Mouse (Mus musculus) kidney, embryonic 16.5 days (tissue): ENCODE data around the gene Stox2. TPM values are rescaled to one million over a fixed set of nuclear protein-coding genes. Genes with fewer than 3 reads are reported as not detected.
A peak's percentile ranks its signal among the peaks of the same experiment; 100 is the strongest.

Experiments
- ATAC-seq: fragments of 200-750 bp; cut with Nextera tagmentation; 2 replicates; pipeline ENCODE4 v1.8.0; 2017; ENCODE audit warnings: moderate TSS enrichment; ENCODE audit not compliant: low FRiP score, low TSS enrichment
- H3K27ac ChIP-seq: fragments of 300-500 bp; sonication (generic); 2 replicates; pipeline ENCODE4 v1.5.1; 2014; ENCODE audit warnings: low read length
- H3K27me3 ChIP-seq: fragments of 300-500 bp; sonication (generic); 2 replicates; pipeline ENCODE4 v1.6.1; 2014; ENCODE audit warnings: low read length, control low read depth, mixed read lengths; ENCODE audit not compliant: insufficient read depth
- H3K36me3 ChIP-seq: fragments of 300-500 bp; sonication (generic); 2 replicates; pipeline ENCODE4 v1.6.1; 2014; ENCODE audit warnings: low read length, control low read depth, mixed read lengths; ENCODE audit not compliant: insufficient read depth
- H3K4me1 ChIP-seq: fragments of 300-500 bp; sonication (generic); 2 replicates; pipeline ENCODE4 v1.6.1; 2014; ENCODE audit warnings: low read length, control low read depth, mixed read lengths; ENCODE audit not compliant: insufficient read depth
- H3K4me2 ChIP-seq: fragments of 300-500 bp; sonication (generic); replicated peaks from 2 replicates; pipeline ENCODE4 v1.6.1; 2014; ENCODE audit warnings: low read depth, low read length
- H3K4me3 ChIP-seq: fragments of 300-500 bp; sonication (generic); 2 replicates; pipeline ENCODE4 v1.5.1; 2014; ENCODE audit warnings: mild to moderate bottlenecking, low read length
- H3K9ac ChIP-seq: fragments of 300-500 bp; sonication (generic); replicated peaks from 2 replicates; pipeline ENCODE4 v1.6.1; 2014; ENCODE audit warnings: low read length
- H3K9me3 ChIP-seq: fragments of 300-500 bp; sonication (generic); 2 replicates; pipeline ENCODE4 v1.6.1; 2016; ENCODE audit warnings: low read length, control low read depth
- WGBS: fragments of 180-500 bp; shearing (Covaris S2); extraction: QIAGEN DNeasy Blood & Tissue Kit; methylation state at CpG from one replicate; pipeline ENCODE4 v1.1.7; 2014; 5-methylcytosine and 5-hydroxymethylcytosine counted together
- polyA plus RNA-seq: library from polyadenylated mRNA; unstranded; fragments of >200 nt; fragmentation: Nextera tagmentation; extraction: Ambion mirVana; gene quantifications from 2 replicates; pipeline ENCODE4 v1.2.1, GENCODE M21; 2015

The Stox2 gene
- polyA plus RNA-seq = 9.4 and 13.8 TPM in 2 replicates

DNA sequence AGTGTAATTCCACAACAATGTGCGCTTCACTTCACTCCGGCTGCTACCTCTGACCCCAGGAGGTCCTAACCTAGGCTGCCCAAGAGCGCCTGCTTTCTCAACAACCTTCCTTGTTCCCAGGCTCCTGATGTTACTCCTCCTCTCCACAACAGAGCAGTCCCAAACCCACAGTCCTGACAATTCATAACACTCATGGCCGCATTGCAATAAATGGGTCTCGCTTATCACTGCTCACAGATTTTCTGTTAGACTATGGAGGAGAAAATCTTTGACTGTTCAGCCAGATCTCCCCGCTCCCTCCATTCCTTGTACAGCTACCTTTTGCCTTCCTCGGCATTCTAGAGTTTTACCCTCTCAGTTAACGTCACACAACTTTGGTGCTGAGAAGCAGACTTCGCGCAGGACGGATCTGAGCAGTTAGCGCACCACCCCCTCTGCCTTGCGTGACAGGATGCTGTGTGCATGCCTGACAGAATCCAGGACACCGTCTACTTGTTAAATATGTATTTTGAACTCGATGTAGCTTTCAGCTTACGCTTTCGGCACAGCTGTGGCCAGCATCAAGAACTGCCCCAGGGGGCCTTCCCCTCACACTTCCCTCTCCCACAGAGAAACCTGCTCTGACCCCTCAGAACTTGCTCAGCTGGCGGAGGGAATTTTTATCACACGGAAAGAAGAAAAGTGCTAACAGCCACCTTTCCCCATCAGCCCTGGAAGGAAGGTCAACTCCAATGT, at the start of gene Stox2:
Gene Stox2, minus strand, starts transcription at position 51 of the 735 bp plus-strand sequence.
- ATAC-seq = no peak
- no peaks in the 10 kb centered on the region for H3K4me1 ChIP-seq
- H3K4me3 ChIP-seq = no peak within 1 kb of the TSS
- no peak within 1 kb of the TSS for H3K4me2 ChIP-seq
- H3K9me3 ChIP-seq = no peaks in the 10 kb centered on the region; the same call in 1 of the 2 replicates
- no peaks in the 10 kb centered on the region for H3K36me3 ChIP-seq
- WGBS = 82% methylated on average over 19 of the region's 19 CpGs
- H3K27ac ChIP-seq = no peak within 1 kb of the TSS
- no peaks in the 10 kb centered on the region for H3K27me3 ChIP-seq
- no peak within 1 kb of the TSS for H3K9ac ChIP-seq

DNA sequence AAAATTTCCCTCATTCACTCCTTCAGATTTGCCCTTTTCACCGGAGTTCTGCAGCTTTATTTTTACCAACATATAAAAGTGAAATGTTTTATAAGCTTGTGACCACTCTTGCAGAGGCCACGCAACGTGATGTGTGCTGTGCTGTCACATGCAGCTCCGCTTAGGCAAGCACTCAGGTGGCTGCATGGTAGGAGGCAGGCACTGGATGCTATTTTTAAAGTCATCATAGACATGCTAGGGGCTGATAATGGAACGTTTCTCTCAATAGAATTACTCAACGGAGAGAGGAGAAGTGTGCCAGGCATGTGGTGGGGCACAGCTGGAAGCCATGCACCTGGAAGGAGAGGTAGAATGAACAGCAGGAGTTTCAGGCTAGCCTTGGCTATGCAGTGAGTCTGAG, 49.3 kb upstream of the Stox2 start:
- 76% methylated on average over 6 of the region's 6 CpGs for WGBS
- no peak overlapping the region for H3K9ac ChIP-seq
- H3K27ac ChIP-seq = peak overlapping the region; percentile 82

DNA sequence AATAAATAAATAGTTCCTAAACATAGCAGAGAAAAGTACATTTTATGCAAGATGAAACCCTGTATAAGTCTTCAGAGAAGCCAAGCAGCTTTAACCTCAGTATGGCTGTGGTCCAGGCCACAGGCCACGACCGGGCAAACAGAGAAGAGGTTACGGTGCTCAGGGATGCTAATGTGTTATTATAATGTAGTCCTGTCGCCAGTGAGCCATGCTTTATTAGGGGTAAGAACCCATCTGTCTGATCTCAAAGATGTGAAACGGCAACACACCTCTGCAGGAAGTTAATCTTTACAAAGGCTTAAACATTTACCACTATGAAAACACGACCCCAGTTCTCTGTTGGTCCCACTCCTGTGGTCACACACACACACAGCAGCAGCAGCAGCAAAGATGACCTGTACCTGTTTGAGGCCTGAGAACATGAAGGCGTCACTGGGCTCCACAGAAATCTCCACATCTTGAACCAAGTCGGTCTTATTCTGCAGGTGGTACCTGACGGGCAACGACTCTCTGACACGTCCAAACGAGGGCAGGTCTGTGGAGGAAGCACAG, 48.5 kb upstream of the Stox2 start:
- Histone ChIP-seq H3K4me2 (no peak overlapping the region), H3K36me3 (peaks cover 31% of the 10 kb centered on the region), H3K9me3 (no peaks in the 10 kb centered on the region), H3K4me3 (no peak overlapping the region), H3K27me3 (no peaks in the 10 kb centered on the region), H3K9ac (no peak overlapping the region), H3K4me1 (peaks cover 13% of the 10 kb centered on the region; the same call in 1 of the 2 replicates), H3K27ac (peak overlapping the region; percentile 82)
- 39% methylated on average over 12 of the region's 12 CpGs for WGBS
- peak; percentile 92 for ATAC-seq

More for the DNA sequence above, 49.3 kb upstream of the Stox2 start:
- no peaks in the 10 kb centered on the region for H3K27me3 ChIP-seq
- peaks cover 13% of the 10 kb centered on the region; the same call in 1 of the 2 replicates for H3K4me1 ChIP-seq
- H3K4me3 ChIP-seq = no peak overlapping the region
- H3K4me2 ChIP-seq = no peak overlapping the region
- H3K9me3 ChIP-seq = no peaks in the 10 kb centered on the region
- H3K36me3 ChIP-seq = peaks cover 29% of the 10 kb centered on the region
- no peak for ATAC-seq

DNA sequence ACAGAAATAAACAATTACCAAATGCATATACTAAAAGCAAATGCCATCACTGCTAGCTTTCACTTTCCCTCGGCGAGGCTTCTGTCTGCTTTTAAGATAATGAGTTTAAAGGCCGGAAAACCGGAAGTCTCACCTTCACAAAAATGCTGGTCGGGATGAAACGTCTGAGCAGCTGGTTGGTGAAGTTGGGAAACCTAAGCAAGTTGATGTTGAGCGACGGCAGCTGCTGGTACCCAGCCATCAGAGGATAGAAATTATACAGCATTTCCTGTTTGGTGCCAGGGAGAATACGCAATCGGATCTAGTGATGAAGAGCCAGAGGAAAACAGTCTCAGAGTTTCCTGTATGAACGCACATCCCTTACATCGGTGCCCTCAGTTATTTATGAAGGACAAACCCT, 46.9 kb upstream of the Stox2 start:
- no peak overlapping the region for H3K27ac ChIP-seq
- no peak overlapping the region for H3K4me2 ChIP-seq

GRCm38 (mm10) chr8:47487231-47487630, 41.1 kb upstream of the Stox2 start:
- 92% methylated on average over 3 of the region's 3 CpGs for WGBS
- no peak for ATAC-seq

More for the DNA sequence above, 46.9 kb upstream of the Stox2 start:
- ATAC-seq = no peak
- Histone ChIP-seq H3K9ac (no peak overlapping the region), H3K9me3 (no peaks in the 10 kb centered on the region), H3K4me1 (peaks cover 13% of the 10 kb centered on the region; the same call in 1 of the 2 replicates), H3K36me3 (peaks cover 33% of the 10 kb centered on the region), H3K27me3 (no peaks in the 10 kb centered on the region), H3K4me3 (no peak overlapping the region)
- WGBS = 88% methylated on average over 12 of the region's 12 CpGs

GRCm38 (mm10) chr8:47482354-47483071, 36.4 kb upstream of the Stox2 start:
- 66% methylated on average over 12 of the region's 12 CpGs for WGBS
- peak; percentile 92 for ATAC-seq
- H3K27ac ChIP-seq = peak overlapping the region; percentile 78
- peaks cover 5% of the 10 kb centered on the region for H3K36me3 ChIP-seq
- H3K9me3 ChIP-seq = peaks cover 6% of the 10 kb centered on the region
- no peak overlapping the region for H3K4me3 ChIP-seq
- H3K4me1 ChIP-seq = peaks cover 3% of the 10 kb centered on the region
- peak overlapping the region; percentile 33 for H3K4me2 ChIP-seq
- no peak overlapping the region for H3K9ac ChIP-seq
- H3K27me3 ChIP-seq = no peaks in the 10 kb centered on the region

More at GRCm38 (mm10) chr8:47487231-47487630, 41.1 kb upstream of the Stox2 start:
- Histone ChIP-seq H3K27me3 (no peaks in the 10 kb centered on the region), H3K4me1 (peaks cover 3% of the 10 kb centered on the region), H3K4me3 (no peak overlapping the region), H3K27ac (no peak overlapping the region), H3K9me3 (peaks cover 3% of the 10 kb centered on the region), H3K9ac (no peak overlapping the region), H3K36me3 (peaks cover 34% of the 10 kb centered on the region), H3K4me2 (no peak overlapping the region)

DNA sequence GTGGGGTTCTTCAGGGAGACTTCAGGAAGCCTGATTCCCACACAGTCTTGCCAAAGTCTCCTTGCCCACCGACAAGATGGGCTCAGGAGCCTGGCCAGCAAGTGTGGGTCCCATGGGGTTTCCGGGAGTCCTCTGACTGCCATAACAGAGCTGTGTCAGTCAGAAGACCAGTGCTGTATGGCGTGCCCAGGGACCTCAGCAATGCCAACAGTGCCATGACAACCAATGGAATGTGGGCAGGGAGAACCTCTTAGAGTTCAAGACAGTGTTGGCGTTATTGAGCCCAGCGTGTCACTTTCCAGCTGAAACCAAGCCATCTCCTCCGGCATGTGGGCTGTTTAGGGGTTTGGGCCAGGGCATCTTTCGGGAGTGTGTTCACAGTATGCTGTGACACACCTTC, 33.9 kb upstream of the Stox2 start:
- ATAC-seq = no peak
- WGBS = 96% methylated on average over 7 of the region's 7 CpGs
- no peaks in the 10 kb centered on the region for H3K27me3 ChIP-seq

GRCm38 (mm10) chr8:47461650-47462049, 15.5 kb upstream of the Stox2 start:
- Histone ChIP-seq H3K27ac (no peak overlapping the region), H3K4me1 (peaks cover 4% of the 10 kb centered on the region; the same call in 1 of the 2 replicates), H3K9ac (no peak overlapping the region), H3K36me3 (no peaks in the 10 kb centered on the region), H3K27me3 (no peaks in the 10 kb centered on the region), H3K4me2 (no peak overlapping the region), H3K4me3 (no peak overlapping the region), H3K9me3 (peaks cover 13% of the 10 kb centered on the region)
- 74% methylated on average over 10 of the region's 10 CpGs for WGBS
- no peak for ATAC-seq

More for the DNA sequence above, 33.9 kb upstream of the Stox2 start:
- Histone ChIP-seq H3K9me3 (0 out of 2 replicates have a peak, but pooled peaks cover 3% of the 10 kb centered on the region), H3K4me3 (no peak overlapping the region), H3K4me2 (no peak overlapping the region), H3K27ac (no peak overlapping the region), H3K36me3 (no peaks in the 10 kb centered on the region), H3K9ac (no peak overlapping the region), H3K4me1 (peaks cover 3% of the 10 kb centered on the region)

- H3K36me3 ChIP-seq = no peaks in the 10 kb centered on the region
- WGBS = 46% methylated on average over 6 of the region's 6 CpGs
- peak; percentile 69; the same call in 1 of the 2 replicates for ATAC-seq
- H3K27me3 ChIP-seq = no peaks in the 10 kb centered on the region
- H3K9ac ChIP-seq = no peak overlapping the region
- H3K27ac ChIP-seq = no peak overlapping the region
- H3K4me1 ChIP-seq = peaks cover 4% of the 10 kb centered on the region; the same call in 1 of the 2 replicates
- peaks cover 13% of the 10 kb centered on the region for H3K9me3 ChIP-seq
- H3K4me3 ChIP-seq = no peak overlapping the region
- H3K4me2 ChIP-seq = no peak overlapping the region
Measured at GRCm38 (mm10) chr8:47459216-47459749, 13.1 kb upstream of the Stox2 start.
